Mouse (Mus musculus) ES-Bruce4 (cell line): ENCODE results near the gene Gpc1. TPM values are rescaled to one million over a fixed set of nuclear protein-coding genes. Genes with fewer than 3 reads are reported as not detected.

Experiments used
- H3K27ac ChIP-seq: 2 replicates; pipeline ENCODE4 v1.5.1; 2012; ENCODE audit warnings: low read length, inconsistent platforms; ENCODE audit not compliant: insufficient read depth
- H3K27me3 ChIP-seq: 2 replicates; pipeline ENCODE4 v1.6.1; 2012; ENCODE audit warnings: mild to moderate bottlenecking, low read length, inconsistent platforms; ENCODE audit not compliant: control insufficient read depth, poor library complexity, insufficient read depth, severe bottlenecking
- H3K36me3 ChIP-seq: 2 replicates; pipeline ENCODE4 v1.6.1; 2012; ENCODE audit warnings: inconsistent platforms, mild to moderate bottlenecking, low read length, moderate library complexity; ENCODE audit not compliant: control insufficient read depth, poor library complexity, insufficient read depth, severe bottlenecking
- H3K4me1 ChIP-seq: one replicate; pipeline ENCODE4 v1.8.1; 2011; ENCODE audit warnings: low read length; ENCODE audit not compliant: control insufficient read depth, insufficient read depth
- H3K4me3 ChIP-seq: 2 replicates; pipeline ENCODE4 v1.5.1; 2011; ENCODE audit warnings: low read depth, mild to moderate bottlenecking, low read length
- H3K9ac ChIP-seq: 2 replicates; pipeline ENCODE4 v1.6.1; 2012; ENCODE audit warnings: low read depth, mild to moderate bottlenecking, inconsistent platforms; ENCODE audit not compliant: poor library complexity, severe bottlenecking
- H3K9me3 ChIP-seq: replicated peaks from 2 replicates; pipeline ENCODE4 v1.6.1; 2012; ENCODE audit warnings: mild to moderate bottlenecking, low read length, inconsistent platforms; ENCODE audit not compliant: control insufficient read depth, poor library complexity, insufficient read depth, severe bottlenecking
- CTCF ChIP-seq: IDR thresholded peaks from one replicate; pipeline ENCODE4 v1.8.1; 2011; ENCODE audit warnings: low read depth, low read length
- EP300 ChIP-seq: IDR thresholded peaks from 2 replicates; pipeline ENCODE4 v1.6.1; 2011; ENCODE audit warnings: low read depth, low read length; ENCODE audit not compliant: insufficient read depth
- POLR2A ChIP-seq: IDR thresholded peaks from one replicate; pipeline ENCODE4 v1.8.1; 2011; ENCODE audit warnings: low read length; ENCODE audit not compliant: insufficient read depth
- polyA plus RNA-seq: library from polyadenylated mRNA; stranded (reverse); fragments of >200 nt; gene quantifications from 2 replicates; pipeline ENCODE4 v1.2.4, GENCODE M21; 2011; ENCODE audit warnings: low read depth; ENCODE audit not compliant: missing spikeins, insufficient read depth, insufficient read length

Gene Gpc1
- polyA plus RNA-seq, 1 experiment, result 30.5 TPM

DNA sequence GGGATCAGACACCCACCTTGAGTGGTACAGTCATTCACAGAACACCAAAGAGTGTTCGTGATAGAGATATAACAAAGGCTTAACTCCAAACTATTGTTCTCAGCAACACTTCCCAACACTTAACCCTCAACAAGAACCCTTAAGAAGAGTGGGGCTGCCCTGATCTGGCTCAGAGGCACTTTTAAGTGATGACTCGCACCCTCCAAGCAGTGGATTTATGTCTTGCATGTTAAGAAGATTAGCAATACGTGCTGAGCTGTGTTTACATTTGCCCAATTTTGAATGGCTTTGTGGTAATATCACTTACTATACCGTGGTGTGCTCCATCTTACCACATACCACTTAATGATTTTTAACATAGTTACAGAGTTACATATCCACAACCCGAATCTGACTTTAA is 26.3 kb upstream of the Gpc1 start:
- no peak overlapping the region for H3K27ac ChIP-seq
- no peak overlapping the region for H3K9ac ChIP-seq
- no peaks in the 10 kb centered on the region for H3K36me3 ChIP-seq
- peaks cover 2% of the 10 kb centered on the region; the same call in 1 of the 2 replicates for H3K9me3 ChIP-seq
- H3K27me3 ChIP-seq, result no peaks in the 10 kb centered on the region
- H3K4me3 ChIP-seq, result no peak overlapping the region
- TF ChIP-seq POLR2A (no peak), EP300 (no peak), CTCF (no peak)
- no peaks in the 10 kb centered on the region for H3K4me1 ChIP-seq

- Histone ChIP-seq H3K9ac (no peak overlapping the region), H3K9me3 (peaks cover 3% of the 10 kb centered on the region; the same call in 1 of the 2 replicates), H3K27me3 (no peaks in the 10 kb centered on the region), H3K4me1 (no peaks in the 10 kb centered on the region), H3K27ac (no peak overlapping the region), H3K4me3 (no peak overlapping the region), H3K36me3 (no peaks in the 10 kb centered on the region)
- TF ChIP-seq EP300, result no peak
- TF ChIP-seq POLR2A, result no peak
- TF ChIP-seq CTCF, result no peak
Observed at GRCm38 (mm10) chr1:92805836-92806235, 25.6 kb upstream of the Gpc1 start.

GRCm38 (mm10) chr1:92806720-92807119 is 24.7 kb upstream of the Gpc1 start:
- no peak overlapping the region for H3K4me3 ChIP-seq
- H3K36me3 ChIP-seq, result no peaks in the 10 kb centered on the region
- no peak for TF ChIP-seq POLR2A
- no peak for TF ChIP-seq EP300
- no peak for TF ChIP-seq CTCF
- H3K9ac ChIP-seq, result no peak overlapping the region
- no peak overlapping the region for H3K27ac ChIP-seq
- no peaks in the 10 kb centered on the region for H3K27me3 ChIP-seq
- H3K9me3 ChIP-seq, result peaks cover 3% of the 10 kb centered on the region; the same call in 1 of the 2 replicates
- H3K4me1 ChIP-seq, result no peaks in the 10 kb centered on the region

DNA sequence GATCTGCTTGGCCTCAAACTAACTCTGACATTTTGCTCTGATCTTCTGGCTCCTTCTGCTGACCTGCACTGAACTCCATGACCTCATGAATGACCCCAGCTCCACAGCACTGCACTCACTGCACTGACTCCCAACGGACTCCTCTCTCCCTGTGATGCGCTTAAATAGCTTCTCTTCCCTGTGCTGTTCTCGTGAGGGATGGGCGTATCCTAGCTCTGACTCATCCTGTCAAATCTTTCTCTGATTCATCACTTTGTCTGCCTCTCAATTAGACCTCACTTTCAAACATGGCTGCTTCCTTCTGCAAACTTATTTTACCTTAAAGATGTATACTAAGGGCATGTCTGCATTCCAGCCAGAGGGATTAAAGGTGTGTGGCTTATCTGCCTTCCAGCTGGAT is 21.8 kb upstream of the Gpc1 start:
- no peaks in the 10 kb centered on the region for H3K36me3 ChIP-seq
- H3K4me1 ChIP-seq, result no peaks in the 10 kb centered on the region
- H3K4me3 ChIP-seq, result no peak overlapping the region
- H3K9me3 ChIP-seq, result peaks cover 3% of the 10 kb centered on the region; the same call in 1 of the 2 replicates
- H3K9ac ChIP-seq, result no peak overlapping the region
- H3K27ac ChIP-seq, result no peak overlapping the region
- TF ChIP-seq EP300 (no peak), CTCF (no peak), POLR2A (no peak)
- H3K27me3 ChIP-seq, result no peaks in the 10 kb centered on the region

DNA sequence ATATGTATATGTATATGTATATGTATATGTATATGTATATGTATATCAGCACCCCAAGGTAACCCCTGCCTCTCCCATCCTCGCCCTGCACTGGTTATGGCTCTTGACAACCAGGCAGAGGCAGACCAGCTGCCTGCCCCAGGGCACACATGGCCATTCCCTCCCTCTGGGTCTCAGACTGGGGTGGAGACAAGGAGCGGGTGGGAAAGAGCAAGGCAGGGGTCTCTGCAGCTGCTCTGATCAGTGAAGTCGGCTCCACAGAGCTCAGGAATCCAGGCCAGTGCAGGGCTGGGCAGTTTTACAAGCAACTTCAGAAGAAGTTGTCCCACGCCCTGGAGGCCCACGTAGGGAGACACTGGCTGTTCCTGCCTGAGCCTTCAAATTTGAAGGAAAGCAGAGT is 17.1 kb upstream of the Gpc1 start:
- TF ChIP-seq POLR2A, result no peak
- no peak for TF ChIP-seq CTCF
- no peak for TF ChIP-seq EP300
- Histone ChIP-seq H3K36me3 (no peaks in the 10 kb centered on the region), H3K9ac (no peak overlapping the region), H3K27me3 (no peaks in the 10 kb centered on the region), H3K9me3 (peaks cover 3% of the 10 kb centered on the region; the same call in 1 of the 2 replicates), H3K4me1 (no peaks in the 10 kb centered on the region), H3K4me3 (no peak overlapping the region), H3K27ac (no peak overlapping the region)

- no peak overlapping the region for H3K4me3 ChIP-seq
- no peaks in the 10 kb centered on the region for H3K36me3 ChIP-seq
- H3K9me3 ChIP-seq, result peaks cover 2% of the 10 kb centered on the region; the same call in 1 of the 2 replicates
- H3K9ac ChIP-seq, result no peak overlapping the region
- H3K27ac ChIP-seq, result no peak overlapping the region
- H3K27me3 ChIP-seq, result no peaks in the 10 kb centered on the region
- no peak for TF ChIP-seq CTCF
- no peak for TF ChIP-seq EP300
- TF ChIP-seq POLR2A, result no peak
- no peaks in the 10 kb centered on the region for H3K4me1 ChIP-seq
Observed at GRCm38 (mm10) chr1:92815100-92815499, 16.3 kb upstream of the Gpc1 start.
